Mouse (Mus musculus) granulocyte monocyte progenitor cell, adult 5-6 weeks (primary cell): ENCODE measurements around the gene Lage3. TPM values are rescaled to one million over a fixed set of nuclear protein-coding genes. Genes with fewer than 3 reads are reported as not detected.

Experiments used
- total RNA-seq, 2 experiments: library from RNA; stranded (forward) in 1 of 2; stranded (reverse) in 1 of 2; fragments of 200-712, 200-1000 nt in 1 of 2; fragments of >200 nt in 1 of 2; fragmentation: Nextera tagmentation in 1 of 2; gene quantifications; 2 replicates each; pipeline ENCODE4 v1.2.3; 2014 to 2017

The Lage3 gene
- total RNA-seq, 2 experiments from 2014 or later, result 28.4 to 93.2 TPM

Other genes with a start within 250 kb of the Lage3 start
- not detected in 2 replicates for gene Opn1mw, start 226.2 kb downstream of the Lage3 start, total RNA-seq (2014; fragmentation: Nextera tagmentation)
- gene Opn1mw, start 226.2 kb downstream of the Lage3 start, total RNA-seq (2017), result not detected in 2 replicates
- 19.9 and 22.6 TPM in 2 replicates for gene Mecp2, start 218.3 kb downstream of the Lage3 start, total RNA-seq (2014; fragmentation: Nextera tagmentation)
- 11.6 and 14.6 TPM in 2 replicates for gene Mecp2, start 218.3 kb downstream of the Lage3 start, total RNA-seq (2017)
- not detected in 2 replicates for gene Tex28, start 185.8 kb downstream of the Lage3 start, total RNA-seq (2014; fragmentation: Nextera tagmentation)
- gene Tex28, start 185.8 kb downstream of the Lage3 start, total RNA-seq (2017), result not detected in 2 replicates
- not detected in 2 replicates for gene Tktl1, start 176.4 kb downstream of the Lage3 start, total RNA-seq (2014; fragmentation: Nextera tagmentation)
- not detected in 2 replicates for gene Tktl1, start 176.4 kb downstream of the Lage3 start, total RNA-seq (2017)
- gene Flna, start 103.8 kb downstream of the Lage3 start, total RNA-seq (2014; fragmentation: Nextera tagmentation), result 292 and 348 TPM in 2 replicates
- gene Flna, start 103.8 kb downstream of the Lage3 start, total RNA-seq (2017), result 465 and 529 TPM in 2 replicates
- gene Emd, start 98.9 kb downstream of the Lage3 start, total RNA-seq (2014; fragmentation: Nextera tagmentation), result 81.8 and 85.5 TPM in 2 replicates
- gene Emd, start 98.9 kb downstream of the Lage3 start, total RNA-seq (2017), result 71.0 and 75.6 TPM in 2 replicates
- 5,642 and 5,847 TPM in 2 replicates for gene Rpl10, start 82.8 kb downstream of the Lage3 start, total RNA-seq (2014; fragmentation: Nextera tagmentation)
- 1,448 and 1,548 TPM in 2 replicates for gene Rpl10, start 82.8 kb downstream of the Lage3 start, total RNA-seq (2017)
- 29.2 and 47.6 TPM in 2 replicates for gene Taz, start 71.7 kb downstream of the Lage3 start, total RNA-seq (2014; fragmentation: Nextera tagmentation)
- gene Taz, start 71.7 kb downstream of the Lage3 start, total RNA-seq (2017), result 30.8 and 41.0 TPM in 2 replicates
- 28.6 and 34.8 TPM in 2 replicates for gene Dnase1l1, start 71.3 kb downstream of the Lage3 start, total RNA-seq (2014; fragmentation: Nextera tagmentation)
- gene Dnase1l1, start 71.3 kb downstream of the Lage3 start, total RNA-seq (2017), result 5.0 and 9.1 TPM in 2 replicates
- gene Atp6ap1, start 56.5 kb downstream of the Lage3 start, total RNA-seq (2014; fragmentation: Nextera tagmentation), result 109 and 114 TPM in 2 replicates
- gene Atp6ap1, start 56.5 kb downstream of the Lage3 start, total RNA-seq (2017), result 127 and 132 TPM in 2 replicates
- gene Gdi1, start 48.6 kb downstream of the Lage3 start, total RNA-seq (2014; fragmentation: Nextera tagmentation), result 70.7 and 101 TPM in 2 replicates
- gene Gdi1, start 48.6 kb downstream of the Lage3 start, total RNA-seq (2017), result 15.4 and 20.4 TPM in 2 replicates
- gene Fam50a, start 40.6 kb downstream of the Lage3 start, total RNA-seq (2014; fragmentation: Nextera tagmentation), result 42.5 and 46.1 TPM in 2 replicates
- 50.3 and 59.5 TPM in 2 replicates for gene Fam50a, start 40.6 kb downstream of the Lage3 start, total RNA-seq (2017)
- gene Plxna3, start 24.6 kb downstream of the Lage3 start, total RNA-seq (2014; fragmentation: Nextera tagmentation), result 3.7 and 6.3 TPM in 2 replicates
- gene Plxna3, start 24.6 kb downstream of the Lage3 start, total RNA-seq (2017), result 2.5 and 2.6 TPM in 2 replicates
- gene Ubl4a, start 19.6 kb upstream of the Lage3 start, total RNA-seq (2014; fragmentation: Nextera tagmentation), result 49.7 and 50.3 TPM in 2 replicates
- gene Ubl4a, start 19.6 kb upstream of the Lage3 start, total RNA-seq (2017), result 15.8 and 17.3 TPM in 2 replicates
- gene Slc10a3, start 19.7 kb upstream of the Lage3 start, total RNA-seq (2014; fragmentation: Nextera tagmentation), result 32.0 and 39.6 TPM in 2 replicates
- gene Slc10a3, start 19.7 kb upstream of the Lage3 start, total RNA-seq (2017), result 12.8 and 18.3 TPM in 2 replicates
- 8.8 and 21.1 TPM in 2 replicates for gene Fam3a, start 39.7 kb upstream of the Lage3 start, total RNA-seq (2014; fragmentation: Nextera tagmentation)
- 12.3 and 14.7 TPM in 2 replicates for gene Fam3a, start 39.7 kb upstream of the Lage3 start, total RNA-seq (2017)
- 13.1 and 23.7 TPM in 2 replicates for gene Ikbkg, start 39.7 kb upstream of the Lage3 start, total RNA-seq (2014; fragmentation: Nextera tagmentation)
- gene Ikbkg, start 39.7 kb upstream of the Lage3 start, total RNA-seq (2017), result 23.1 and 57.0 TPM in 2 replicates
- 164 and 168 TPM in 2 replicates for gene G6pdx, start 75.6 kb upstream of the Lage3 start, total RNA-seq (2014; fragmentation: Nextera tagmentation)
- 120 and 126 TPM in 2 replicates for gene G6pdx, start 75.6 kb upstream of the Lage3 start, total RNA-seq (2017)
- gene Gm6880, start 127.8 kb upstream of the Lage3 start, total RNA-seq (2014; fragmentation: Nextera tagmentation), result not detected in 2 replicates
- not detected in 2 replicates for gene Gm6880, start 127.8 kb upstream of the Lage3 start, total RNA-seq (2017)
- not detected in 2 replicates for gene Olfr1326-ps1, start 221.3 kb upstream of the Lage3 start, total RNA-seq (2014; fragmentation: Nextera tagmentation)
- not detected in 2 replicates for gene Olfr1326-ps1, start 221.3 kb upstream of the Lage3 start, total RNA-seq (2017)
- not detected in 2 replicates for gene Olfr1325, start 239.1 kb upstream of the Lage3 start, total RNA-seq (2014; fragmentation: Nextera tagmentation)
- not detected in 2 replicates for gene Olfr1325, start 239.1 kb upstream of the Lage3 start, total RNA-seq (2017)